In the genomic region with DNA sequence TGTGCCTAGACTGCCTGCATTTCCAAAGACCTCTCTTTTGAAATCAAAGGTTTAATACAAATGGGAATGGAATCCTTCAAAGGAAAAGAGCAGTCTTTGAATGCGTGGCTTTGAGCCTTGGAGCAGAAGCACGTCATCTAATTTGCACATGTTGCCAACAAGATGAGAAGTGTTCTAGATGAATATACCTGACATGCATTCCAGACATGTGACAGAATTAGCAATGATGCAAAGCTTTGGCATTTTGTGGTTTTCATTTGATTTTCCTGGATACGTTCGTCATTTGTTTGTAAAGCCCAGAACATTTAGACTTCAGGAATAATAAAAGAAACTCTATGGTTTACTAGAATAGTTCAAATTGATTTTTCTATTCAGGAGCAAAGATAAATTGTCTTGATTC, we compare ENCODE assay signal across 23 mouse cellular contexts.
"Had no signal": no experiment of that assay in that cellular context is flagged by ENCODE, and none has a peak within 500 bp of the region (broad histone marks: within the 10 kb centered on the region; RNA-seq: fewer than 3 reads in every experiment).

No protein-coding gene starts in this region.

- H3K36me3 ChIP-seq: limb, embryonic 10.5 days; limb, embryonic 13.5 days; liver, embryonic 12.5 days; liver, embryonic 15.5 days; lung, embryonic 15.5 days; neural tube, embryonic 12.5 days; neural tube, embryonic 15.5 days had no signal

- H3K27ac ChIP-seq: kidney, postnatal 0 days; layer of hippocampus, adult 2 months; limb, embryonic 10.5 days; limb, embryonic 13.5 days; liver, embryonic 12.5 days; liver, embryonic 15.5 days; lung, embryonic 15.5 days; neural tube, embryonic 12.5 days; neural tube, embryonic 15.5 days; stomach, postnatal 0 days had no signal

- DNase-seq: kidney, postnatal 25 days; layer of hippocampus, adult 9-11 months; liver; lung, adult 18-20 months; lung, postnatal 10 days; lung, postnatal 4 days; midbrain, embryonic 14.5 days; right cerebral cortex, adult 18-20 months; right cerebral cortex, postnatal 14 days; right cerebral cortex, postnatal 4 days; thymus, adult 2 months; thymus, postnatal 14 days; thymus, postnatal 4 days had no signal

- H3K4me1 ChIP-seq: limb, embryonic 10.5 days; limb, embryonic 13.5 days; liver, embryonic 12.5 days; liver, embryonic 15.5 days; neural tube, embryonic 12.5 days; neural tube, embryonic 15.5 days had no signal

- H3K4me3 ChIP-seq: layer of hippocampus, adult 2 months; limb, embryonic 10.5 days; limb, embryonic 13.5 days; liver, embryonic 12.5 days; liver, embryonic 15.5 days; lung, embryonic 15.5 days; neural tube, embryonic 12.5 days; neural tube, embryonic 15.5 days had no signal

- H3K9me3 ChIP-seq: limb, embryonic 10.5 days; limb, embryonic 13.5 days; liver, embryonic 12.5 days; liver, embryonic 15.5 days; lung, embryonic 15.5 days; neural tube, embryonic 12.5 days; neural tube, embryonic 15.5 days had no signal

- H3K27me3 ChIP-seq: limb, embryonic 13.5 days; liver, embryonic 12.5 days; liver, embryonic 15.5 days; lung, embryonic 15.5 days; neural tube, embryonic 12.5 days; neural tube, embryonic 15.5 days had no signal
